Mouse (Mus musculus) megakaryocyte-erythroid progenitor cell, adult 5 weeks (primary cell): Measurements from ENCODE around the gene Zdhhc13. TPM values are rescaled to one million over a fixed set of nuclear protein-coding genes. Genes with fewer than 3 reads are reported as not detected.

Experiments
- polyA plus RNA-seq: library from polyadenylated mRNA; stranded (reverse); fragments of >175 nt; gene quantifications from 2 replicates; pipeline ENCODE4 v1.2.3, GENCODE M21; 2012

Gene Zdhhc13
- polyA plus RNA-seq = 6.9 and 7.3 TPM in 2 replicates

GRCm38 (mm10) chr7:48788851-48789572 lies at the start of gene Zdhhc13:
Gene Zdhhc13 (plus strand): TSS chr7:48789003.

GRCm38 (mm10) chr7:48847820-48848650 lies 59.2 kb downstream of the Zdhhc13 start, which contains the start of gene Csrp3:
Gene Csrp3 (minus strand): TSS chr7:48848033.

Other genes starting within 250 kb of the Zdhhc13 start
- 0.04 TPM in 1 of 2 replicates, not detected in the other for gene Mrgprb2, start 230.9 kb upstream of the Zdhhc13 start, polyA plus RNA-seq
- not detected in 2 replicates for gene Mrgprb3, start 145.2 kb upstream of the Zdhhc13 start, polyA plus RNA-seq
- 0.77 and 1.2 TPM in 2 replicates for gene Csrp3, start 59.0 kb downstream of the Zdhhc13 start, polyA plus RNA-seq
- 42.2 and 45.3 TPM in 2 replicates for gene E2f8, start 92.6 kb downstream of the Zdhhc13 start, polyA plus RNA-seq
- 14.9 and 16.2 TPM in 2 replicates for gene Nav2, start 119.7 kb downstream of the Zdhhc13 start, polyA plus RNA-seq